Mouse (Mus musculus): ENCODE measurements around the gene Lrrc8b.

The Lrrc8b gene

GRCm38 (mm10) chr5:105483632-105484031 lies 68.1 kb downstream of the Lrrc8b start:
- DNase-seq (ENCODE audit: low spot score in 2 of 2) = no peak

GRCm38 (mm10) chr5:105484247-105484646 lies 68.7 kb downstream of the Lrrc8b start:
- no peak for DNase-seq (ENCODE audit: low spot score in 2 of 2)

GRCm38 (mm10) chr5:105484891-105485290 lies 69.3 kb downstream of the Lrrc8b start:
- no peak for DNase-seq (ENCODE audit: low spot score in 2 of 2)

GRCm38 (mm10) chr5:105490211-105490610 lies 74.6 kb downstream of the Lrrc8b start:
- DNase-seq (ENCODE audit: low spot score in 2 of 2) = no peak

GRCm38 (mm10) chr5:105491389-105491788 lies 75.8 kb downstream of the Lrrc8b start:
- no peak for DNase-seq (ENCODE audit: low spot score in 2 of 2)

GRCm38 (mm10) chr5:105492367-105493246 lies 77.0 kb downstream of the Lrrc8b start:
- DNase-seq (ENCODE audit: low spot score in 2 of 2) = peak; percentile 25 to 61

- DNase-seq (ENCODE audit: low spot score in 2 of 2) = no peak
These were observed 77.8 kb downstream of the Lrrc8b start for GRCm38 (mm10) chr5:105493377-105493776.

- DNase-seq (ENCODE audit: low spot score in 2 of 2) = no peak
These were observed 78.8 kb downstream of the Lrrc8b start for GRCm38 (mm10) chr5:105494246-105494917.

- peak; percentile 57 to 88 for DNase-seq (ENCODE audit: low spot score in 2 of 2)
These were observed 79.6 kb downstream of the Lrrc8b start for GRCm38 (mm10) chr5:105494918-105495901.

- no peak for DNase-seq (ENCODE audit: low spot score in 2 of 2)
These were observed 80.6 kb downstream of the Lrrc8b start for GRCm38 (mm10) chr5:105496133-105496532.

GRCm38 (mm10) chr5:105496586-105496985 lies 81.0 kb downstream of the Lrrc8b start:
- DNase-seq (ENCODE audit: low spot score in 2 of 2) = no peak

- no peak for DNase-seq (ENCODE audit: low spot score in 2 of 2)
These were observed 82.9 kb downstream of the Lrrc8b start for GRCm38 (mm10) chr5:105498429-105499000.

GRCm38 (mm10) chr5:105499396-105499795 lies 83.8 kb downstream of the Lrrc8b start:
- DNase-seq (ENCODE audit: low spot score in 2 of 2) = peak in 1 of 2 experiments; percentile 35

GRCm38 (mm10) chr5:105500132-105501121 lies 84.9 kb downstream of the Lrrc8b start:
- DNase-seq (ENCODE audit: low spot score in 2 of 2) = peak in 1 of 2 experiments; percentile 66

GRCm38 (mm10) chr5:105501136-105501535 lies 85.6 kb downstream of the Lrrc8b start:
- no peak for DNase-seq (ENCODE audit: low spot score in 2 of 2)

GRCm38 (mm10) chr5:105508813-105509212 lies 93.2 kb downstream of the Lrrc8b start:
- DNase-seq (ENCODE audit: low spot score in 2 of 2) = no peak

- no peak for DNase-seq (ENCODE audit: low spot score in 2 of 2)
These were observed 96.7 kb downstream of the Lrrc8b start for GRCm38 (mm10) chr5:105512297-105512696.

- no peak for DNase-seq (ENCODE audit: low spot score in 2 of 2)
These were observed 100.0 kb downstream of the Lrrc8b start for GRCm38 (mm10) chr5:105515532-105515931.

- no peak for DNase-seq (ENCODE audit: low spot score in 2 of 2)
These were observed 100.7 kb downstream of the Lrrc8b start for GRCm38 (mm10) chr5:105516290-105516689.

All from spleen, postnatal 10 days (tissue).